Mouse (Mus musculus): ENCODE data around the gene Accsl.

DNA sequence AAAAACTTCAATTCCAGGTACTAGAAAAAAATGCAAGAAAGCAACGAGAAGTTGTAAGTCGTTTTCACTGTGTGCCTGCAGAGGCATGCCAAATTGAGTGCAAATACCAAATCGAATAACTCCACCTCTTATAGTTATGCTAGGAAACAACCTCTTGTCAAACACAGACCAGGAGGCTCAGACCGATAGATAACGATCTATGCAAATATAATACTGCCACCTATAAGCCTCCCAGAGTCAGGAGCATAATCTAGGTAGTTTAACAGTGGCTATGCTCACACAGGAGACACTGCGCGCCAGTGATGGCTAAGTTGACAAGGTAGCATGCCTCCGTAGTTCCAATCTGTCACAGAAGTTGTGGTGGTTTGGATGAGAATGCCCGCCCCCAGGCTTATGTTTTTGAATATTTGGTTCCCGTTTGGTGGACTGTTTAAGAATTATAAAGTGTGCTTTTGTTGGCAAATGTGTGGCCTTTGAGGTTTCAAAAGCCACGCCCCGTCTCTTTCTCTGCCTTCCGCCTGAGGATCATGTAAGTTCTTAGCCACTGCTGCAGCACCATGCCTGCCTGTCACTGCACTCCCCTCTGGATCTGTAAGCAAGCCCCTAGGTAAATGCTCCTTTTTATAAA lies 18.5 kb downstream of the Accsl start:
- TF ChIP-seq CTCF (IDR thresholded peaks at IDR 0.05; ENCODE audit: low read depth, low read length) (no peak), EP300 (IDR thresholded peaks at IDR 0.05; ENCODE audit: insufficient read depth, low read depth, low read length) (no peak), POLR2A (IDR thresholded peaks at IDR 0.05; ENCODE audit: insufficient read depth, low read length) (no peak)

All from ES-Bruce4 (cell line).